Mouse (Mus musculus) forebrain, postnatal 0 days (tissue): Measurements from ENCODE around the gene Samd14. TPM values are rescaled to one million over a fixed set of nuclear protein-coding genes. Genes with fewer than 3 reads are reported as not detected.

Experiments used
- ATAC-seq: fragments of 200-750 bp; cut with Nextera tagmentation; 2 replicates; pipeline ENCODE4 v1.8.0; 2017; ENCODE audit warnings: mild to moderate bottlenecking, moderate library complexity
- DNase-seq: peaks from one replicate; pipeline ENCODE4 v3.0.0-alpha.2; 2015
- H3K27ac ChIP-seq: fragments of 300-500 bp; sonication (generic); 2 replicates; pipeline ENCODE4 v1.5.1; 2014; ENCODE audit warnings: low read depth, mild to moderate bottlenecking, antibody characterized with exemption, low read length, moderate library complexity, mixed read lengths
- H3K27me3 ChIP-seq: fragments of 300-500 bp; sonication (generic); 2 replicates; pipeline ENCODE4 v1.6.1; 2014; ENCODE audit warnings: mild to moderate bottlenecking, low read length, mixed read lengths; ENCODE audit not compliant: insufficient read depth
- H3K36me3 ChIP-seq: fragments of 300-500 bp; sonication (generic); 2 replicates; pipeline ENCODE4 v1.6.1; 2014; ENCODE audit warnings: mild to moderate bottlenecking, moderate library complexity; ENCODE audit not compliant: insufficient read depth
- H3K4me1 ChIP-seq: fragments of 300-500 bp; sonication (generic); 2 replicates; pipeline ENCODE4 v1.6.1; 2014; ENCODE audit warnings: antibody characterized with exemption; ENCODE audit not compliant: insufficient read depth
- H3K4me2 ChIP-seq: fragments of 300-500 bp; sonication (generic); 2 replicates; pipeline ENCODE4 v1.6.1; 2014; ENCODE audit warnings: low read depth, mild to moderate bottlenecking, moderate library complexity
- H3K4me3 ChIP-seq: fragments of 300-500 bp; sonication (generic); 2 replicates; pipeline ENCODE4 v1.5.1; 2014; ENCODE audit warnings: low read depth, low read length, mixed read lengths
- H3K9ac ChIP-seq: fragments of 300-500 bp; sonication (generic); 2 replicates; pipeline ENCODE4 v1.6.1; 2014; ENCODE audit warnings: mild to moderate bottlenecking
- H3K9me3 ChIP-seq: fragments of 300-500 bp; sonication (generic); 2 replicates; pipeline ENCODE4 v1.6.1; 2016; ENCODE audit warnings: low read length
- CTCF ChIP-seq: sonication (generic); IDR thresholded peaks from 2 replicates; pipeline ENCODE4 v1.5.1; 2016; ENCODE audit warnings: antibody characterized with exemption, control low read depth, low read depth
- WGBS: fragments of 180-500 bp; shearing (Covaris S2); extraction: QIAGEN DNeasy Blood & Tissue Kit; methylation state at CpG from one replicate; pipeline ENCODE4 v1.1.7; 2014; 5-methylcytosine and 5-hydroxymethylcytosine counted together
- polyA plus RNA-seq: library from polyadenylated mRNA; unstranded; fragments of >200 nt; fragmentation: Nextera tagmentation; extraction: Ambion mirVana; gene quantifications from 2 replicates; pipeline ENCODE4 v1.2.1, GENCODE M21; 2015
- total RNA-seq: library from RNA; depleted of rRNA; stranded (reverse); fragments of >200 nt; gene quantifications from 2 replicates; pipeline ENCODE4 v1.2.3, GENCODE M21; 2014

Gene Samd14
- total and polyA plus RNA-seq, 2 experiments from 2014 or later: 130 to 150 TPM

DNA sequence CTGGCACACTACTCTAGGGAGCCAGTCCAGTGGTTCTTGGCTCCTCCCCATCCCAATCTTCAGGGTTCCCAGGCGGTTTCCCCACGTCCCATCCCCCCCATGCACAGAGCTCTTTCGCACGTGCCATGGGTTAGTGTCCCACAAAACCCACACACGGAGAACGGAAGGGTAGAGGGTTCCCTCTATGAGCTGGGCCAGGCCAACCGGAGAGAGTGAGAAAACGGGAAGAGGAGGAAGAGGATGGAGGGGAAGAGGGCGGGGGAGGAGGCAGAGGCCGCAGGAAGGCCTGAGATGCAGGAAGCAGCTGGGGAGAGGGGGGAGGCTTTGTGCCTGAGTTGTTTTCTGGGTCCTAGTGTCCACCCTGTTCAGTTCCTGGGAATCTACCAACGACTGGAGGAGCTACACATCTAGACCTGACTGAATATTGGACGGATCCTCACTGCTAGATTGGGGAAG, 20.1 kb upstream of the Samd14 start:
- H3K9ac ChIP-seq: peak overlapping the region; percentile 78
- H3K27me3 ChIP-seq: no peaks in the 10 kb centered on the region
- peak overlapping the region; percentile 93 for H3K4me3 ChIP-seq
- WGBS: under 1% methylated on average over 12 of the region's 12 CpGs
- peak; percentile 92 for DNase-seq
- H3K36me3 ChIP-seq: no peaks in the 10 kb centered on the region
- H3K4me1 ChIP-seq: peaks cover 30% of the 10 kb centered on the region
- TF ChIP-seq CTCF: peak; percentile 38
- H3K9me3 ChIP-seq: no peaks in the 10 kb centered on the region
- peak overlapping the region; percentile 97 for H3K27ac ChIP-seq
- ATAC-seq: peak; percentile 76
- H3K4me2 ChIP-seq: peak overlapping the region; percentile 91

DNA sequence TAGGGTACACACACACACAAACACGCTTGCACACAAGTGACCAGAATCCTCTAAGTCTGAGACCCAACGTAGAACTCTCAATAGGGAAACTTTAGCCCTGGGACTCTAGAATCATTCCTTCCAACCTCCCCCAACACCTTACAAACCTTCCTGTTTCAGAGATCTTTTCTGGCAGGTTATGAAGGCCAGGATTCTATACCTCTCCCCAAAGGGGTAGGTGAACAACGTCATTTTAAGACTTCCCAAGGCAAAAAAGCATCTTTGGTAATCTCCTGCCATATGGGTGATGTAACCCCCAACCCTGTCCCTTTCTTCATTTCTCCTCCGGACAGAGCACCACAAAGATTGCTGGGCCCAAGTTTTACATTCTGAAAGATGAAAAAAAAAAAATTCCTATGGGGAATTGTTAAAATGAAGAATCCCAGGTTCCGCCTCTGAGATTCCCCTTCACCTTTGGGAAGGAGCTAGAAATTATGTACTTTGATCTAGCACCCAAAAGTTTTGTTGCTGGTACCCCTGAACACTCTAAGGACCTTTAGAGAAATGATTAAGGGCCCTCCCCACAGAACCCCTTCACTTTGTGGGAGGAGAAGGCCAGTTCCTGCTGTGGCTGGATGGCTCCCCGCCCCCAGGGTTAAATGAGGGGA, 19.5 kb upstream of the Samd14 start:
- Histone ChIP-seq H3K4me3 (peak overlapping the region; percentile 93), H3K4me2 (peak overlapping the region; percentile 91), H3K27ac (peak overlapping the region; percentile 97), H3K9me3 (no peaks in the 10 kb centered on the region), H3K27me3 (no peaks in the 10 kb centered on the region), H3K4me1 (peaks cover 37% of the 10 kb centered on the region), H3K36me3 (no peaks in the 10 kb centered on the region), H3K9ac (peak overlapping the region; percentile 96)
- 42% methylated on average over 6 of the region's 6 CpGs for WGBS
- no peak for DNase-seq
- no peak for ATAC-seq
- no peak for TF ChIP-seq CTCF

DNA sequence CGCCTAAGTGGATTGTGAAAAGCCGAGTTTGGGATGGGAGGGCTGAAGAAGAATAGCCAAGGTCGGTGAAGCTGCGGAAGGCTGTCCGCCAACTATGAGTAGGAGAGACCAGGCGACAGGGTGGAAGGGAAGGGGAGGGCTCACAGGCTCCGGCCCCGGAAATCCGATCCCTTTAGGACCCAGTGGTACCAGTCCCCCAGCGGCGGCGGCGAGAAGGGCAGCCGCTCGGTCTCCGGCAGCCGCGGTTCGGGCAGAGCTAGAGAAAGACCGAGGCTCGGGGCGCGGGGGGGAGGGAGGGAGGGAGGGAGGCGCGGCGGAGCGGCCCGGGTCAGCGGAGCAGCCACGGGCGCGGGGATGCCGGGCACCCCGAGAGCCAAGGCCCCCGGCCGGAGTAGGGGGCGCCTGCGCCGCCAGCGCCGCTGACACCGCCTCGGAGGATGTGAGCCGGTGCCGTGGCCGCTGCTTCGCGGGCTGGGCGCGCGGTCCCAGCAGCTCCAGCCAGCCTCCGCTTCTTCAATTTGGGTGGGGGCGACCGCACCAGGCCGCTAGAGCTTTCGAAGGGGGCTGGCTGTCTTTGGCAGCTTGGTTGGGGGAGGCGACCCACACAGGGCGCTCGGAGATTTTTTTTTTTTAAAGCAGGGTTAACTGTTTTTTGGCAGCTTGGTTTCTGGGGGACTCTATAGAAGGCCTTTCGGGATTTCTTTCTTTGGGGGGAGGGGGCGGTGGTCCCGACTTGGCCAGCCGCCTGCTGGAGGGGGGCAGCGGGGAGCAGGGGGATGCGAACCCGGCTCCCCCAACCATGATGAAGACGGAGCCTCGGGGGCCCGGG, 18.7 kb upstream of the Samd14 start, which contains the start of gene Ppp1r9b:
Ppp1r9b (plus strand) TSS at position 287 of the 829 bp plus-strand sequence.
- H3K4me2 ChIP-seq: peak within 1 kb of the TSS; percentile 91
- DNase-seq (peak; percentile 91), ATAC-seq (peak; percentile 88)
- no peaks in the 10 kb centered on the region for H3K27me3 ChIP-seq
- TF ChIP-seq CTCF: peak; percentile 76
- 4% methylated on average over 57 of the region's 69 CpGs for WGBS
- peak within 1 kb of the TSS; percentile 93 for H3K4me3 ChIP-seq
- peaks cover 41% of the 10 kb centered on the region for H3K4me1 ChIP-seq
- no peaks in the 10 kb centered on the region for H3K36me3 ChIP-seq
- H3K27ac ChIP-seq: peak within 1 kb of the TSS; percentile 97
- H3K9ac ChIP-seq: peak within 1 kb of the TSS; percentile 96
- no peaks in the 10 kb centered on the region for H3K9me3 ChIP-seq

DNA sequence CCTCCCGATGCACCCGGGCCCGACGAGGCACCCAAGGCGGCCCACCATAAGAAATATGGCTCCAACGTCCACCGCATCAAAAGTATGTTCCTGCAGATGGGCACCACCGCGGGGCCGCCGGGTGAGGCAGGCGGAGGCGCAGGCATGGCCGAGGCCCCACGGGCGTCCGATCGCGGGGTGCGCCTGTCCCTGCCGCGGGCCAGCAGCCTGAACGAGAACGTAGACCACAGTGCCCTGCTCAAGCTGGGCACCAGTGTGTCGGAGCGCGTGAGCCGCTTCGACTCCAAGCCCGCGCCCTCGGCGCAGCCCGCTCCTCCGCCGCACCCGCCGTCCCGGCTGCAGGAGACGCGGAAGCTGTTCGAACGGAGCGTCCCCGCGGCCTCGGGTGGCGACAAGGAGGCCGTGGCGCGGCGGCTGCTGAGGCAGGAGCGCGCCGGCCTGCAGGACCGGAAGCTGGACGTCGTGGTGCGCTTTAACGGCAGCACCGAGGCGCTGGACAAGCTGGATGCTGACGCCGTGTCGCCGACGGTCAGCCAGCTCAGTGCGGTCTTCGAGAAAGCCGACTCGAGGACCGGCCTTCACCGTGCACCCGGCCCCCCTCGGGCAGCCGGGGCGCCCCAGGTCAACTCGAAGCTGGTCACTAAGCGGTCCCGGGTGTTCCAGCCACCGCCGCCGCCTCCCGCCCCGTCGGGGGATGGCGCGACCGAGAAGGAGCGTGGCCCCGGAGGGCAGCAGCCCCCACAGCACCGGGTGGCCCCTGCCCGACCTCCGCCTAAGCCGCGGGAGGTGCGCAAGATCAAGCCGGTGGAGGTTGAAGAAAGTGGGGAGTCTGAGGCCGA, 17.8 kb upstream of the Samd14 start:
- peak overlapping the region; percentile 91 for H3K4me2 ChIP-seq
- TF ChIP-seq CTCF: no peak
- DNase-seq (peak; percentile 44), ATAC-seq (0 out of 2 replicates have a peak, but pooled peaks have one; percentile 4)
- H3K36me3 ChIP-seq: peaks cover 5% of the 10 kb centered on the region
- peaks cover 41% of the 10 kb centered on the region for H3K4me1 ChIP-seq
- WGBS: under 1% methylated on average over 98 of the region's 99 CpGs
- H3K9me3 ChIP-seq: no peaks in the 10 kb centered on the region
- H3K27me3 ChIP-seq: no peaks in the 10 kb centered on the region
- peak overlapping the region; percentile 96 for H3K9ac ChIP-seq
- peak overlapping the region; percentile 93 for H3K4me3 ChIP-seq
- H3K27ac ChIP-seq: peak overlapping the region; percentile 97

DNA sequence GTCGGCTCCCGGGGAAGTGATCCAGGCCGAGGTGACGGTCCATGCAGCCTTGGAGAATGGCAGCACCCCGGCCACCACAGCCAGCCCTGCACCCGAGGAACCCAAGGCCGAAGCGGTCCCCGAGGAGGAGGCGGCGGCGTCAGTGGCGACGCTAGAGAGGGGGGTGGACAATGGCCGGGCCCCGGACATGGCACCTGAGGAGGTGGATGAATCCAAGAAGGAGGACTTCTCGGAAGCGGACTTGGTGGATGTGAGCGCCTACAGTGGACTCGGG, 17.3 kb upstream of the Samd14 start:
- ATAC-seq (no peak), DNase-seq (no peak)
- Histone ChIP-seq H3K4me3 (peak overlapping the region; percentile 93), H3K4me1 (peaks cover 41% of the 10 kb centered on the region), H3K9ac (peak overlapping the region; percentile 96), H3K27me3 (no peaks in the 10 kb centered on the region), H3K36me3 (peaks cover 11% of the 10 kb centered on the region), H3K27ac (peak overlapping the region; percentile 97; the same call in 1 of the 2 replicates), H3K4me2 (peak overlapping the region; percentile 91), H3K9me3 (no peaks in the 10 kb centered on the region)
- WGBS: 5% methylated on average over 20 of the region's 20 CpGs
- TF ChIP-seq CTCF: no peak

DNA sequence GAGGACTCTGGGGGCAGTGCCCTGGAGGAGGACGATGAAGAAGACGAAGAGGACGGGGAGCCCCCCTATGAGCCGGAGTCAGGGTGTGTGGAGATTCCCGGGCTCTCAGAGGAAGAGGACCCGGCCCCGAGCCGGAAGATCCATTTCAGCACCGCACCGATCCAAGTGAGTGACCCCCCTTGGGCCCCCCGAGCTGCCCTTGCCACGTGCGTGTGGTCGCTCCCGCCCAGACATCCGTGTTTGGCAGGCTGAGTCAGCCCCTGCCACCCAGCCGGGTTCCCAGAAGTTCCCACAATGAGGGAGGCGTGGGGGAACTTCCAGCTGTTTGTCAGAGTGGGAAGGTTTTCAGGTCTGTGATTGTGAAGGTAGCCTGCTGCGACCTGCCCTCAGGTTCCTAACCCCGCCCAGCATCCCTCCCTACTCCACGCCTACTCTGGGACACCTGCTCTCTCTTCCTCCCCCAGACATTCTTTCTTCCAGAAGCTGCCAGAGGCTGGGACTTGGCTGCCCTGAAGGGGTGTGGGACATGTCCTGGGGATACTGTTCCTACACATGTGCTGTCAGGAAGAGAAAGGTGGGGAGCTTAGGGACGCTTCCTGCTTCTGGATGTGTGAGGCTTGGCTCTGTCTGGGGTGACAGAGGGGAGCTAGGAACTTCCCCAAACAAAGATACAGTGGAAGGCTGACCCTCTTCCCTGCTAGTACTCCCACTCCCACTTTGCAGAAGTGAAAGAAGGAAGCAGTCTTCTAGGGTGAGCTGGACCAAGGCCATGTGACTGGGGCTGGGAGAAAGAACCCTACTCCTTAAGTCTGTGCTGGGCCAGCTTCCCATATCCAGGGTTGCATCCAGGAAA, 16.7 kb upstream of the Samd14 start:
- WGBS: 1% methylated on average over 22 of the region's 22 CpGs
- peak overlapping the region; percentile 93 for H3K4me3 ChIP-seq
- peak overlapping the region; percentile 9; the same call in 1 of the 2 replicates for H3K27ac ChIP-seq
- TF ChIP-seq CTCF: no peak
- peak overlapping the region; percentile 96 for H3K9ac ChIP-seq
- H3K9me3 ChIP-seq: no peaks in the 10 kb centered on the region
- DNase-seq (no peak), ATAC-seq (no peak)
- no peaks in the 10 kb centered on the region for H3K27me3 ChIP-seq
- peaks cover 17% of the 10 kb centered on the region for H3K36me3 ChIP-seq
- H3K4me1 ChIP-seq: peaks cover 41% of the 10 kb centered on the region
- H3K4me2 ChIP-seq: peak overlapping the region; percentile 91
